Mouse (Mus musculus) stomach, postnatal 0 days (tissue): ENCODE results near the gene Aicda.

Experiments
- CTCF ChIP-seq: IDR thresholded peaks from 2 replicates; pipeline ENCODE4 v1.5.1; 2016; ENCODE audit warnings: antibody characterized with exemption, low read depth, mild to moderate bottlenecking, moderate library complexity
- EP300 ChIP-seq: optimal IDR thresholded peaks from 2 replicates; pipeline ENCODE3; 2016; ENCODE audit warnings: antibody characterized with exemption

DNA sequence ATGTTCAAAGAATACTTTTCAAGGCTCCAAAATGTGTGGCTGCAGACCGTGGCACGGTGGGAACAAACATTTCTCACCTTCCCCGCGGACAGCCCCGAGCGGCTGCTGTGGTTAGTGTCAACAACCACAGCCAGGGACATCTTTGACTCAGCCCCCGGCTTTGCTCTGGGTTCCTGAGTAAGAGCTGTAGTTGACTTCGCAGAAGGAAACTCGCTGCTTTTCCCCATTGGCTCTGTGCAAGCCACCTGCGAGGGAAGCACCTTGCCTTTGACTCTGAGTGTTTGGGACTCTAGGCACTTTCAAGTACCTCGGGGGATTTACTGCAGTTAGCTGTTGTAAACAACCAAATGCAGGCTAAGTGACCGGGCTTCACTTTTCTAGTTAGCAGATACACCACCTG is 26.0 kb upstream of the Aicda start:
- no peak for TF ChIP-seq EP300
- no peak for TF ChIP-seq CTCF
